Mouse (Mus musculus): ENCODE results near the gene Acaa1b.
A peak's percentile ranks its signal among the peaks of the same experiment; 100 is the strongest.

Gene Acaa1b

GRCm38 (mm10) chr9:119156278-119157201, at the start of gene Acaa1b:
Acaa1b (minus strand) TSS chr9:119157093.
- peak; percentile 91 for DNase-seq (ENCODE audit: low spot score)

GRCm38 (mm10) chr9:119206666-119207065, 49.8 kb upstream of the Acaa1b start:
- no peak for DNase-seq (ENCODE audit: low spot score)

- no peak for DNase-seq (ENCODE audit: low spot score)
Measured at GRCm38 (mm10) chr9:119205756-119206155, 48.9 kb upstream of the Acaa1b start.

- no peak for DNase-seq (ENCODE audit: low spot score)
Measured at GRCm38 (mm10) chr9:119203617-119204016, 46.7 kb upstream of the Acaa1b start.

GRCm38 (mm10) chr9:119201653-119202052, 44.8 kb upstream of the Acaa1b start:
- DNase-seq (ENCODE audit: low spot score): no peak

GRCm38 (mm10) chr9:119199151-119199861, 42.4 kb upstream of the Acaa1b start:
- DNase-seq (ENCODE audit: low spot score): no peak

GRCm38 (mm10) chr9:119192202-119192990, 35.5 kb upstream of the Acaa1b start:
- DNase-seq (ENCODE audit: low spot score): peak; percentile 78

GRCm38 (mm10) chr9:119181241-119181728, 24.4 kb upstream of the Acaa1b start:
- DNase-seq (ENCODE audit: low spot score): peak; percentile 48

- DNase-seq (ENCODE audit: low spot score): no peak
Measured at GRCm38 (mm10) chr9:119179292-119179691, 22.4 kb upstream of the Acaa1b start.

- no peak for DNase-seq (ENCODE audit: low spot score)
Measured at GRCm38 (mm10) chr9:119167608-119168007, 10.7 kb upstream of the Acaa1b start.

GRCm38 (mm10) chr9:119165548-119165947, 8.7 kb upstream of the Acaa1b start:
- DNase-seq (ENCODE audit: low spot score): peak; percentile 67

GRCm38 (mm10) chr9:119164743-119165142, 7.8 kb upstream of the Acaa1b start:
- peak; percentile 34 for DNase-seq (ENCODE audit: low spot score)

GRCm38 (mm10) chr9:119160689-119161088, 3.8 kb upstream of the Acaa1b start:
- DNase-seq (ENCODE audit: low spot score): peak; percentile 68

GRCm38 (mm10) chr9:119158861-119159260, 2.0 kb upstream of the Acaa1b start, which contains the start of gene Gm47289:
Gm47289 (plus strand) TSS chr9:119159161.
- DNase-seq (ENCODE audit: low spot score): no peak

- peak; percentile 63 for DNase-seq (ENCODE audit: low spot score)
Measured at GRCm38 (mm10) chr9:119155826-119156225, 1.1 kb downstream of the Acaa1b start.

- no peak for DNase-seq (ENCODE audit: low spot score)
Measured at GRCm38 (mm10) chr9:119155416-119155815, 1.5 kb downstream of the Acaa1b start.

GRCm38 (mm10) chr9:119151751-119152150, 5.1 kb downstream of the Acaa1b start:
- no peak for DNase-seq (ENCODE audit: low spot score)

GRCm38 (mm10) chr9:119149601-119150000, 7.3 kb downstream of the Acaa1b start:
- DNase-seq (ENCODE audit: low spot score): peak; percentile 61

GRCm38 (mm10) chr9:119146098-119146770, 10.7 kb downstream of the Acaa1b start:
- DNase-seq (ENCODE audit: low spot score): no peak

- DNase-seq (ENCODE audit: low spot score): no peak
Measured at GRCm38 (mm10) chr9:119145638-119146037, 11.3 kb downstream of the Acaa1b start.

GRCm38 (mm10) chr9:119145137-119145536, 11.8 kb downstream of the Acaa1b start:
- no peak for DNase-seq (ENCODE audit: low spot score)

Data from urinary bladder, postnatal 14 days (tissue).